Mouse (Mus musculus) megakaryocyte, embryonic 14.5 days (primary cell): ENCODE measurements around the gene Cntn1.

Experiments used
- FLI1 ChIP-seq: IDR thresholded peaks from 2 replicates; pipeline ENCODE4 v1.6.1; 2012; ENCODE audit warnings: low read length, inconsistent platforms, mixed read lengths
- GATA1 ChIP-seq: IDR thresholded peaks from 3 replicates; pipeline ENCODE4 v1.6.1; 2012; ENCODE audit warnings: mixed read lengths, low read length, inconsistent platforms, borderline replicate concordance

- TF ChIP-seq GATA1 (no peak), FLI1 (no peak)
Observed at GRCm38 (mm10) chr15:92287616-92288015, 236.7 kb downstream of the Cntn1 start.
